Mouse (Mus musculus): ENCODE results near the gene Krtap28-13. TPM values are rescaled to one million over a fixed set of nuclear protein-coding genes. Genes with fewer than 3 reads are reported as not detected.

Krtap28-13 gene
- polyA plus RNA-seq, 1 experiment, result not detected

- H3K36me3 ChIP-seq (replicated peaks; ENCODE audit: low read length), result no peaks in the 10 kb centered on the region
- peak overlapping the region; percentile 72 for H3K4me3 ChIP-seq (replicated peaks)
- TF ChIP-seq FLI1 (IDR thresholded peaks at IDR 0.05; ENCODE audit: low read length) (no peak), GATA1 (IDR thresholded peaks at IDR 0.05; ENCODE audit: borderline replicate concordance, low read length) (no peak)
Measured at GRCm38 (mm10) chr1:83076190-83076917, 15.6 kb downstream of the Krtap28-13 start.

GRCm38 (mm10) chr1:83077016-83077415, 16.3 kb downstream of the Krtap28-13 start:
- Histone ChIP-seq H3K9me3 (no peaks in the 10 kb centered on the region), H3K27me3 (replicated peaks) (peaks cover 4% of the 10 kb centered on the region), H3K4me3 (replicated peaks) (no peak overlapping the region), H3K4me1 (no peaks in the 10 kb centered on the region; the same call in 1 of the 2 replicates), H3K36me3 (replicated peaks; ENCODE audit: low read length) (no peaks in the 10 kb centered on the region)
- TF ChIP-seq FLI1 (IDR thresholded peaks at IDR 0.05; ENCODE audit: low read length) (no peak), GATA1 (IDR thresholded peaks at IDR 0.05; ENCODE audit: borderline replicate concordance, low read length) (no peak)

More at GRCm38 (mm10) chr1:83076190-83076917, 15.6 kb downstream of the Krtap28-13 start:
- no peaks in the 10 kb centered on the region for H3K9me3 ChIP-seq
- peaks cover 4% of the 10 kb centered on the region for H3K27me3 ChIP-seq (replicated peaks)
- no peaks in the 10 kb centered on the region; the same call in 1 of the 2 replicates for H3K4me1 ChIP-seq

- Histone ChIP-seq H3K9me3 (no peaks in the 10 kb centered on the region), H3K4me1 (no peaks in the 10 kb centered on the region), H3K36me3 (replicated peaks; ENCODE audit: low read length) (no peaks in the 10 kb centered on the region), H3K4me3 (replicated peaks) (no peak overlapping the region), H3K27me3 (replicated peaks) (no peaks in the 10 kb centered on the region)
- TF ChIP-seq FLI1 (IDR thresholded peaks at IDR 0.05; ENCODE audit: low read length) (no peak), GATA1 (IDR thresholded peaks at IDR 0.05; ENCODE audit: borderline replicate concordance, low read length) (no peak)
Measured at GRCm38 (mm10) chr1:83084790-83085189, 24.1 kb downstream of the Krtap28-13 start.

GRCm38 (mm10) chr1:83091268-83091667, 30.5 kb downstream of the Krtap28-13 start:
- Histone ChIP-seq H3K9me3 (no peaks in the 10 kb centered on the region), H3K4me1 (no peaks in the 10 kb centered on the region), H3K4me3 (replicated peaks) (no peak overlapping the region), H3K36me3 (replicated peaks; ENCODE audit: low read length) (no peaks in the 10 kb centered on the region), H3K27me3 (replicated peaks) (no peaks in the 10 kb centered on the region)
- TF ChIP-seq FLI1 (IDR thresholded peaks at IDR 0.05; ENCODE audit: low read length) (no peak), GATA1 (IDR thresholded peaks at IDR 0.05; ENCODE audit: borderline replicate concordance, low read length) (no peak)

- TF ChIP-seq FLI1 (IDR thresholded peaks at IDR 0.05; ENCODE audit: low read length) (no peak), GATA1 (IDR thresholded peaks at IDR 0.05; ENCODE audit: borderline replicate concordance, low read length) (no peak)
- no peaks in the 10 kb centered on the region for H3K9me3 ChIP-seq
- no peaks in the 10 kb centered on the region for H3K36me3 ChIP-seq (replicated peaks; ENCODE audit: low read length)
- H3K4me3 ChIP-seq (replicated peaks), result no peak overlapping the region
- no peaks in the 10 kb centered on the region for H3K27me3 ChIP-seq (replicated peaks)
- H3K4me1 ChIP-seq, result no peaks in the 10 kb centered on the region
Measured at GRCm38 (mm10) chr1:83096935-83097334, 36.2 kb downstream of the Krtap28-13 start.

- TF ChIP-seq GATA1 (IDR thresholded peaks at IDR 0.05; ENCODE audit: borderline replicate concordance, low read length) (no peak), FLI1 (IDR thresholded peaks at IDR 0.05; ENCODE audit: low read length) (no peak)
- H3K9me3 ChIP-seq, result no peaks in the 10 kb centered on the region
- no peaks in the 10 kb centered on the region for H3K4me1 ChIP-seq
- H3K4me3 ChIP-seq (replicated peaks), result no peak overlapping the region
- H3K36me3 ChIP-seq (replicated peaks; ENCODE audit: low read length), result no peaks in the 10 kb centered on the region
- no peaks in the 10 kb centered on the region for H3K27me3 ChIP-seq (replicated peaks)
Measured at GRCm38 (mm10) chr1:83099160-83099559, 38.4 kb downstream of the Krtap28-13 start.

GRCm38 (mm10) chr1:83099580-83100137, 38.9 kb downstream of the Krtap28-13 start:
- TF ChIP-seq FLI1 (IDR thresholded peaks at IDR 0.05; ENCODE audit: low read length) (no peak), GATA1 (IDR thresholded peaks at IDR 0.05; ENCODE audit: borderline replicate concordance, low read length) (no peak)
- no peaks in the 10 kb centered on the region for H3K27me3 ChIP-seq (replicated peaks)
- H3K36me3 ChIP-seq (replicated peaks; ENCODE audit: low read length), result no peaks in the 10 kb centered on the region
- H3K4me3 ChIP-seq (replicated peaks), result no peak overlapping the region
- H3K4me1 ChIP-seq, result no peaks in the 10 kb centered on the region
- H3K9me3 ChIP-seq, result no peaks in the 10 kb centered on the region; the same call in 1 of the 2 replicates

- TF ChIP-seq GATA1 (IDR thresholded peaks at IDR 0.05; ENCODE audit: borderline replicate concordance, low read length), result no peak
- TF ChIP-seq FLI1 (IDR thresholded peaks at IDR 0.05; ENCODE audit: low read length), result no peak
- no peak overlapping the region for H3K4me3 ChIP-seq (replicated peaks)
- H3K27me3 ChIP-seq (replicated peaks), result no peaks in the 10 kb centered on the region
- H3K36me3 ChIP-seq (replicated peaks; ENCODE audit: low read length), result no peaks in the 10 kb centered on the region
- no peaks in the 10 kb centered on the region; the same call in 1 of the 2 replicates for H3K9me3 ChIP-seq
- no peaks in the 10 kb centered on the region for H3K4me1 ChIP-seq
Measured at GRCm38 (mm10) chr1:83101891-83102290, 41.2 kb downstream of the Krtap28-13 start.

- H3K4me3 ChIP-seq (replicated peaks), result no peak overlapping the region
Measured at GRCm38 (mm10) chr1:83105464-83105863, 44.7 kb downstream of the Krtap28-13 start.

GRCm38 (mm10) chr1:83107410-83107978, 46.8 kb downstream of the Krtap28-13 start:
- Histone ChIP-seq H3K27me3 (replicated peaks) (no peaks in the 10 kb centered on the region), H3K9me3 (no peaks in the 10 kb centered on the region; the same call in 1 of the 2 replicates), H3K4me1 (no peaks in the 10 kb centered on the region), H3K36me3 (replicated peaks; ENCODE audit: low read length) (no peaks in the 10 kb centered on the region), H3K4me3 (replicated peaks) (no peak overlapping the region)
- TF ChIP-seq FLI1 (IDR thresholded peaks at IDR 0.05; ENCODE audit: low read length) (no peak), GATA1 (IDR thresholded peaks at IDR 0.05; ENCODE audit: borderline replicate concordance, low read length) (no peak)

More at GRCm38 (mm10) chr1:83105464-83105863, 44.7 kb downstream of the Krtap28-13 start:
- no peaks in the 10 kb centered on the region; the same call in 1 of the 2 replicates for H3K9me3 ChIP-seq
- H3K27me3 ChIP-seq (replicated peaks), result no peaks in the 10 kb centered on the region
- TF ChIP-seq GATA1 (IDR thresholded peaks at IDR 0.05; ENCODE audit: borderline replicate concordance, low read length) (no peak), FLI1 (IDR thresholded peaks at IDR 0.05; ENCODE audit: low read length) (no peak)
- H3K4me1 ChIP-seq, result no peaks in the 10 kb centered on the region
- no peaks in the 10 kb centered on the region for H3K36me3 ChIP-seq (replicated peaks; ENCODE audit: low read length)

All from megakaryocyte, embryonic 14.5 days (primary cell).